Mouse (Mus musculus): Measurements from ENCODE around the gene Gm49416. TPM values are rescaled to one million over a fixed set of nuclear protein-coding genes. Genes with fewer than 3 reads are reported as not detected.

The Gm49416 gene
- not detected for polyA plus RNA-seq (2015; fragmentation: Illumina TruSeq; extraction: RNeasy Lipid Tissue Mini Kit (QIAGEN cat#74804); ENCODE audit: low read depth, low replicate concordance)

GRCm38 (mm10) chr19:8888511-8889385, at the start of gene Gm49416, which contains the start of gene 1810009A15Rik:
Gene Gm49416 (plus strand): TSS chr19:8888926.
Gene 1810009A15Rik (plus strand): TSS chr19:8888853.

GRCm38 (mm10) chr19:8839103-8839907, 49.4 kb upstream of the Gm49416 start, which contains the start of gene Gng3:
Gene Gng3 (minus strand): TSS chr19:8839194.

GRCm38 (mm10) chr19:8850402-8850901, 38.3 kb upstream of the Gm49416 start, which contains the start of gene Lrrn4cl:
Gene Lrrn4cl (plus strand): TSS chr19:8850768.

GRCm38 (mm10) chr19:8871267-8872186, 17.2 kb upstream of the Gm49416 start, which contains the start of gene Ubxn1:
Gene Ubxn1 (plus strand): TSS chr19:8871496.

GRCm38 (mm10) chr19:8880311-8881033, 8.3 kb upstream of the Gm49416 start, which contains the start of gene Uqcc3:
Gene Uqcc3 (minus strand): TSS chr19:8880923.

GRCm38 (mm10) chr19:8883616-8884015, 5.1 kb upstream of the Gm49416 start, which contains the start of the genes Lbhd1 and Gm49403:
Gene Lbhd1 (plus strand): TSS chr19:8883732.
Gene Gm49403 (plus strand): TSS chr19:8883930.

GRCm38 (mm10) chr19:8892829-8893766, 4.4 kb downstream of the Gm49416 start, which contains the start of gene Ints5:
Gene Ints5 (plus strand): TSS chr19:8893005.

GRCm38 (mm10) chr19:8897865-8898495, 9.3 kb downstream of the Gm49416 start, which contains the start of gene Ganab:
Gene Ganab (plus strand): TSS chr19:8898071.

GRCm38 (mm10) chr19:8920073-8920736, 31.5 kb downstream of the Gm49416 start, which contains the start of gene B3gat3:
Gene B3gat3 (plus strand): TSS chr19:8920374.

GRCm38 (mm10) chr19:8929224-8930088, 40.7 kb downstream of the Gm49416 start, which contains the start of the genes Rom1 and Eml3:
Gene Rom1 (minus strand): TSS chr19:8929356.
Gene Eml3 (plus strand): TSS chr19:8929552.

GRCm38 (mm10) chr19:8941515-8942217, 52.9 kb downstream of the Gm49416 start, which contains the start of gene Mta2:
Gene Mta2 (plus strand): TSS chr19:8941875.

Other genes starting within 250 kb of the Gm49416 start
- gene Chrm1, start 225.1 kb upstream of the Gm49416 start, polyA plus RNA-seq (2015; fragmentation: Illumina TruSeq; extraction: RNeasy Lipid Tissue Mini Kit (QIAGEN cat#74804); ENCODE audit: low read depth, low replicate concordance), result 78.9 TPM
- gene Slc3a2, start 165.6 kb upstream of the Gm49416 start, polyA plus RNA-seq (2015; fragmentation: Illumina TruSeq; extraction: RNeasy Lipid Tissue Mini Kit (QIAGEN cat#74804); ENCODE audit: low read depth, low replicate concordance), result 155 TPM
- gene Wdr74, start 153.1 kb upstream of the Gm49416 start, polyA plus RNA-seq (2015; fragmentation: Illumina TruSeq; extraction: RNeasy Lipid Tissue Mini Kit (QIAGEN cat#74804); ENCODE audit: low read depth, low replicate concordance), result 52.0 TPM
- not detected for gene 1700092M07Rik, start 148.2 kb upstream of the Gm49416 start, polyA plus RNA-seq (2015; fragmentation: Illumina TruSeq; extraction: RNeasy Lipid Tissue Mini Kit (QIAGEN cat#74804); ENCODE audit: low read depth, low replicate concordance)
- gene Stx5a, start 147.5 kb upstream of the Gm49416 start, polyA plus RNA-seq (2015; fragmentation: Illumina TruSeq; extraction: RNeasy Lipid Tissue Mini Kit (QIAGEN cat#74804); ENCODE audit: low read depth, low replicate concordance), result 93.3 TPM
- gene Nxf1, start 131.9 kb upstream of the Gm49416 start, polyA plus RNA-seq (2015; fragmentation: Illumina TruSeq; extraction: RNeasy Lipid Tissue Mini Kit (QIAGEN cat#74804); ENCODE audit: low read depth, low replicate concordance), result 89.5 TPM
- 109 TPM for gene Tmem223, start 117.9 kb upstream of the Gm49416 start, polyA plus RNA-seq (2015; fragmentation: Illumina TruSeq; extraction: RNeasy Lipid Tissue Mini Kit (QIAGEN cat#74804); ENCODE audit: low read depth, low replicate concordance)
- 11.0 TPM for gene Tmem179b, start 114.5 kb upstream of the Gm49416 start, polyA plus RNA-seq (2015; fragmentation: Illumina TruSeq; extraction: RNeasy Lipid Tissue Mini Kit (QIAGEN cat#74804); ENCODE audit: low read depth, low replicate concordance)
- 12.2 TPM for gene Taf6l, start 102.5 kb upstream of the Gm49416 start, polyA plus RNA-seq (2015; fragmentation: Illumina TruSeq; extraction: RNeasy Lipid Tissue Mini Kit (QIAGEN cat#74804); ENCODE audit: low read depth, low replicate concordance)
- gene Polr2g, start 90.3 kb upstream of the Gm49416 start, polyA plus RNA-seq (2015; fragmentation: Illumina TruSeq; extraction: RNeasy Lipid Tissue Mini Kit (QIAGEN cat#74804); ENCODE audit: low read depth, low replicate concordance), result 206 TPM
- gene Zbtb3, start 86.4 kb upstream of the Gm49416 start, polyA plus RNA-seq (2015; fragmentation: Illumina TruSeq; extraction: RNeasy Lipid Tissue Mini Kit (QIAGEN cat#74804); ENCODE audit: low read depth, low replicate concordance), result 4.3 TPM
- 38.9 TPM for gene Ttc9c, start 69.6 kb upstream of the Gm49416 start, polyA plus RNA-seq (2015; fragmentation: Illumina TruSeq; extraction: RNeasy Lipid Tissue Mini Kit (QIAGEN cat#74804); ENCODE audit: low read depth, low replicate concordance)
- 102 TPM for gene Hnrnpul2, start 68.9 kb upstream of the Gm49416 start, polyA plus RNA-seq (2015; fragmentation: Illumina TruSeq; extraction: RNeasy Lipid Tissue Mini Kit (QIAGEN cat#74804); ENCODE audit: low read depth, low replicate concordance)
- not detected for gene AC129217.1, start 59.2 kb upstream of the Gm49416 start, polyA plus RNA-seq (2015; fragmentation: Illumina TruSeq; extraction: RNeasy Lipid Tissue Mini Kit (QIAGEN cat#74804); ENCODE audit: low read depth, low replicate concordance)
- gene Bscl2, start 51.5 kb upstream of the Gm49416 start, polyA plus RNA-seq (2015; fragmentation: Illumina TruSeq; extraction: RNeasy Lipid Tissue Mini Kit (QIAGEN cat#74804); ENCODE audit: low read depth, low replicate concordance), result 92.5 TPM
- 191 TPM for gene Gng3, start 49.7 kb upstream of the Gm49416 start, polyA plus RNA-seq (2015; fragmentation: Illumina TruSeq; extraction: RNeasy Lipid Tissue Mini Kit (QIAGEN cat#74804); ENCODE audit: low read depth, low replicate concordance)
- gene Lrrn4cl, start 38.2 kb upstream of the Gm49416 start, polyA plus RNA-seq (2015; fragmentation: Illumina TruSeq; extraction: RNeasy Lipid Tissue Mini Kit (QIAGEN cat#74804); ENCODE audit: low read depth, low replicate concordance), result 0.82 TPM
- 140 TPM for gene Ubxn1, start 17.4 kb upstream of the Gm49416 start, polyA plus RNA-seq (2015; fragmentation: Illumina TruSeq; extraction: RNeasy Lipid Tissue Mini Kit (QIAGEN cat#74804); ENCODE audit: low read depth, low replicate concordance)
- 52.0 TPM for gene Uqcc3, start 8.0 kb upstream of the Gm49416 start, polyA plus RNA-seq (2015; fragmentation: Illumina TruSeq; extraction: RNeasy Lipid Tissue Mini Kit (QIAGEN cat#74804); ENCODE audit: low read depth, low replicate concordance)
- 15.7 TPM for gene Lbhd1, start 5.2 kb upstream of the Gm49416 start, polyA plus RNA-seq (2015; fragmentation: Illumina TruSeq; extraction: RNeasy Lipid Tissue Mini Kit (QIAGEN cat#74804); ENCODE audit: low read depth, low replicate concordance)
- not detected for gene Gm49403, start 5.0 kb upstream of the Gm49416 start, polyA plus RNA-seq (2015; fragmentation: Illumina TruSeq; extraction: RNeasy Lipid Tissue Mini Kit (QIAGEN cat#74804); ENCODE audit: low read depth, low replicate concordance)
- gene 1810009A15Rik, start 73 bp upstream of the Gm49416 start, polyA plus RNA-seq (2015; fragmentation: Illumina TruSeq; extraction: RNeasy Lipid Tissue Mini Kit (QIAGEN cat#74804); ENCODE audit: low read depth, low replicate concordance), result 47.2 TPM
- 12.2 TPM for gene Ints5, start 4.1 kb downstream of the Gm49416 start, polyA plus RNA-seq (2015; fragmentation: Illumina TruSeq; extraction: RNeasy Lipid Tissue Mini Kit (QIAGEN cat#74804); ENCODE audit: low read depth, low replicate concordance)
- gene Ganab, start 9.1 kb downstream of the Gm49416 start, polyA plus RNA-seq (2015; fragmentation: Illumina TruSeq; extraction: RNeasy Lipid Tissue Mini Kit (QIAGEN cat#74804); ENCODE audit: low read depth, low replicate concordance), result 81.9 TPM
- 219 TPM for gene B3gat3, start 31.4 kb downstream of the Gm49416 start, polyA plus RNA-seq (2015; fragmentation: Illumina TruSeq; extraction: RNeasy Lipid Tissue Mini Kit (QIAGEN cat#74804); ENCODE audit: low read depth, low replicate concordance)
- 10.4 TPM for gene Rom1, start 40.4 kb downstream of the Gm49416 start, polyA plus RNA-seq (2015; fragmentation: Illumina TruSeq; extraction: RNeasy Lipid Tissue Mini Kit (QIAGEN cat#74804); ENCODE audit: low read depth, low replicate concordance)
- 10.3 TPM for gene Eml3, start 40.6 kb downstream of the Gm49416 start, polyA plus RNA-seq (2015; fragmentation: Illumina TruSeq; extraction: RNeasy Lipid Tissue Mini Kit (QIAGEN cat#74804); ENCODE audit: low read depth, low replicate concordance)
- 42.2 TPM for gene Mta2, start 52.9 kb downstream of the Gm49416 start, polyA plus RNA-seq (2015; fragmentation: Illumina TruSeq; extraction: RNeasy Lipid Tissue Mini Kit (QIAGEN cat#74804); ENCODE audit: low read depth, low replicate concordance)
- gene Tut1, start 64.9 kb downstream of the Gm49416 start, polyA plus RNA-seq (2015; fragmentation: Illumina TruSeq; extraction: RNeasy Lipid Tissue Mini Kit (QIAGEN cat#74804); ENCODE audit: low read depth, low replicate concordance), result 16.9 TPM
- gene Eef1g, start 78.1 kb downstream of the Gm49416 start, polyA plus RNA-seq (2015; fragmentation: Illumina TruSeq; extraction: RNeasy Lipid Tissue Mini Kit (QIAGEN cat#74804); ENCODE audit: low read depth, low replicate concordance), result 367 TPM
- gene Ahnak, start 100.4 kb downstream of the Gm49416 start, polyA plus RNA-seq (2015; fragmentation: Illumina TruSeq; extraction: RNeasy Lipid Tissue Mini Kit (QIAGEN cat#74804); ENCODE audit: low read depth, low replicate concordance), result 5.2 TPM
- gene Scgb1a1, start 199.0 kb downstream of the Gm49416 start, polyA plus RNA-seq (2015; fragmentation: Illumina TruSeq; extraction: RNeasy Lipid Tissue Mini Kit (QIAGEN cat#74804); ENCODE audit: low read depth, low replicate concordance), result not detected
- gene Asrgl1, start 246.7 kb downstream of the Gm49416 start, polyA plus RNA-seq (2015; fragmentation: Illumina TruSeq; extraction: RNeasy Lipid Tissue Mini Kit (QIAGEN cat#74804); ENCODE audit: low read depth, low replicate concordance), result 116 TPM

Data from brain, adult 10 weeks (tissue).